Mouse (Mus musculus) limb, embryonic 12.5 days (tissue): Measurements from ENCODE around the gene Ifitm1. TPM values are rescaled to one million over a fixed set of nuclear protein-coding genes. Genes with fewer than 3 reads are reported as not detected.

Experiments
- ATAC-seq: fragments of 200-750 bp; cut with Nextera tagmentation; 2 replicates; pipeline ENCODE4 v1.8.0; 2017; ENCODE audit warnings: low read depth, moderate TSS enrichment; ENCODE audit not compliant: insufficient number of reproducible peaks, insufficient read depth, low FRiP score, low TSS enrichment
- H3K27ac ChIP-seq: fragments of 300-500 bp; sonication (generic); 2 replicates; pipeline ENCODE4 v1.5.1; 2016; ENCODE audit warnings: mild to moderate bottlenecking, moderate library complexity
- H3K27me3 ChIP-seq: fragments of 300-500 bp; sonication (generic); 2 replicates; pipeline ENCODE4 v1.6.1; 2016; ENCODE audit warnings: mild to moderate bottlenecking, moderate library complexity
- H3K36me3 ChIP-seq: fragments of 300-500 bp; sonication (generic); 2 replicates; pipeline ENCODE4 v1.6.1; 2016; ENCODE audit warnings: mild to moderate bottlenecking, moderate library complexity
- H3K4me1 ChIP-seq: fragments of 300-500 bp; sonication (generic); replicated peaks from 2 replicates; pipeline ENCODE4 v1.6.1; 2016
- H3K4me2 ChIP-seq: fragments of 300-500 bp; sonication (generic); 2 replicates; pipeline ENCODE4 v1.6.1; 2016; ENCODE audit warnings: mild to moderate bottlenecking, moderate library complexity
- H3K4me3 ChIP-seq: fragments of 300-500 bp; sonication (generic); replicated peaks from 2 replicates; pipeline ENCODE4 v1.5.1; 2016; ENCODE audit warnings: mild to moderate bottlenecking
- H3K9ac ChIP-seq: fragments of 300-500 bp; sonication (generic); replicated peaks from 2 replicates; pipeline ENCODE4 v1.6.1; 2016; ENCODE audit warnings: mild to moderate bottlenecking, moderate library complexity
- H3K9me3 ChIP-seq: fragments of 300-500 bp; sonication (generic); 2 replicates; pipeline ENCODE4 v1.6.1; 2016; ENCODE audit warnings: mild to moderate bottlenecking, moderate library complexity
- WGBS: fragments of 180-500 bp; shearing (Covaris S2); methylation state at CpG from one replicate; pipeline ENCODE4 v1.1.7; 2016; 5-methylcytosine and 5-hydroxymethylcytosine counted together
- polyA plus RNA-seq: library from polyadenylated mRNA; unstranded; fragments of >200 nt; fragmentation: Nextera tagmentation; extraction: Ambion mirVana; gene quantifications from 2 replicates; pipeline ENCODE4 v1.2.1, GENCODE M21; 2016

Ifitm1 gene
- polyA plus RNA-seq, 1 experiment from 2014 or later = 78.8 TPM

DNA sequence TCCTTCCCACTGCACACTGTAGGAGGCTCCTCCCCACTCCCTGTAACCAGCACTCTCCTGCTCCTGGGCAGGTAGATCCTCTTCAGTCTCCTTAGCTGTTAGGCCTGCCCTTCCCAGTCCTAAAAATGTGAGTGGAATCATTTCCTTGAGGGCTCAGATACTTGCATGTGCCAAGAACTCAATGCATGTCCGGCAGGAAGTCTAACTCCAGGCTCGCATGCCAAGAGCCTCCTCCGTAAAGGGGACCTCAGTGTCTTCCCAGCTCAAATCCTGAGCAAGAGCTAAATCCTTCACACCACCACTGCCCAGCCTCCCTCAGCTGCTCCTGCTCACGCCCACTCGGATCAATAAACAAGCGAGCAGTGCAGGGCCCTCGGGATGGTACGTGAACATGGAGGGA lies 16.0 kb upstream of the Ifitm1 start:
- Histone ChIP-seq H3K9ac (peak overlapping the region; percentile 37; the same call in 1 of the 2 replicates), H3K4me3 (0 out of 2 replicates have a peak overlapping the region, but pooled peaks have one; percentile 3), H3K27ac (peak overlapping the region; percentile 83), H3K9me3 (no peaks in the 10 kb centered on the region), H3K4me1 (peaks cover 55% of the 10 kb centered on the region), H3K36me3 (peaks cover 56% of the 10 kb centered on the region), H3K4me2 (peak overlapping the region; percentile 34), H3K27me3 (no peaks in the 10 kb centered on the region)
- WGBS = 28% methylated on average over 8 of the region's 8 CpGs
- ATAC-seq = no peak

DNA sequence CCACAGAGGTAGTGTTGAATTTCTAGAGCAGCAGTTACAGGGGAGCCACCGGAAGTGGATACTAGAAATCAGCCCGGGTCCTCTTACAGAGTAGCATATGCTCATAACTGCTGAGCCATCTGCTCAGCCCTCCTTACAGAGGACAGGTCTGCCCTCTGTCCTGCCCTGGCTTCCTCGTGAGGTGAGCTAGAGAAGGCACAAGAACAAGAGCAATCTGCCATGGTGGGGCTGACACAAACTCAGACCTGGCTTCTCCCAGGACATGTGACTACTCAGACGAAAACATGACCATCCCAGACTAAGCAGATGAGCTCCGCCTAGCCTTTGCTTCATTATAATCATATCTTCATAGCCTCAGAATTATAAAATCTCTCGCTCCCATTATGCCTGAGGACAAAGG lies 15.3 kb upstream of the Ifitm1 start:
- 0 out of 2 replicates have a peak overlapping the region, but pooled peaks have one; percentile 34 for H3K4me2 ChIP-seq
- no peak overlapping the region for H3K4me3 ChIP-seq
- H3K4me1 ChIP-seq = peaks cover 62% of the 10 kb centered on the region
- no peak overlapping the region for H3K9ac ChIP-seq
- no peaks in the 10 kb centered on the region for H3K9me3 ChIP-seq
- 62% methylated on average over 6 of the region's 6 CpGs for WGBS
- no peaks in the 10 kb centered on the region for H3K27me3 ChIP-seq
- ATAC-seq = no peak
- H3K36me3 ChIP-seq = peaks cover 49% of the 10 kb centered on the region
- H3K27ac ChIP-seq = peak overlapping the region; percentile 41; the same call in 1 of the 2 replicates

DNA sequence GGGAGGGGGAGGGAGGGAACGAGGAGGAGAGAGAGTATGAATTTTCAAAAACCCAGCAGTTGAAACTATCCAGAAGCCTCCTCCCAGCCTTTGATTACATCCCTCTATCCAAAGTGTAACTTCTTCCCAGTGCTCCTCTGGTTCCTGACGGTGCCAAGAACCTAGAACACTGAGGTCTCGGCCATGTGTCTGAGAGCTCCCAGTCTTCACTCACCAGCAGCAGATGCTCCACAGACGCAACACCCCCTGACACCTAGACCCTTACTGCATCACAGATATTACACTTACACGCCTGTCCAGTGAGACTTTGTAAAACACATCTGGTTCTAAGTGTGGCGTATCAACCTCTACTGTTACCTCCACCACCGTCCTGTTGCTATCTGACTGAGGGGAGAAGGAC lies 14.6 kb upstream of the Ifitm1 start:
- H3K9ac ChIP-seq = no peak overlapping the region
- peaks cover 42% of the 10 kb centered on the region for H3K36me3 ChIP-seq
- H3K27me3 ChIP-seq = no peaks in the 10 kb centered on the region
- no peak overlapping the region for H3K27ac ChIP-seq
- H3K4me3 ChIP-seq = no peak overlapping the region
- ATAC-seq = no peak
- WGBS = 71% methylated on average over 7 of the region's 7 CpGs
- H3K4me1 ChIP-seq = peaks cover 68% of the 10 kb centered on the region
- 0 out of 2 replicates have a peak overlapping the region, but pooled peaks have one; percentile 70 for H3K4me2 ChIP-seq
- no peaks in the 10 kb centered on the region for H3K9me3 ChIP-seq

DNA sequence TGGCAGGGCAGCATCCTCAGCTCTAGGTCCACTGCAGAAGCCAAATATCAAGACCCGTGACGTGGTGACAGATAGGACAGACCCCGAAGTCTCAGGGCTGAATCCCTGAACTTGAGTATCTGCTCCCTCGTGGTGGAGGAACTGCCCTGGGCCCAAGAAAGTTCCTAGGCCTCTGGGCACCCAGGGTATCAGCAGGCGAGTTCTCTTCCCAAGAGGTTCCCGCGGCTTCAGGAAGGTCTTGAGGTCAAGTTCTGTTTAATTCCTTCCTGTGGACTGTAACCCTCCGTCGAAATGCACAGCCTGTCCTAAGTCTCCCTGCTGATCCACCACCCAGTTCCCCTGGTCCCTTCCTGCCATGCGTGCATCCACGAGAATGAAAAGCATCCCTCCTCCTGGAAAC lies 13.9 kb upstream of the Ifitm1 start:
- peak overlapping the region; percentile 70; the same call in 1 of the 2 replicates for H3K4me2 ChIP-seq
- H3K27ac ChIP-seq = no peak overlapping the region
- H3K4me1 ChIP-seq = peaks cover 68% of the 10 kb centered on the region
- 0 out of 2 replicates have a peak overlapping the region, but pooled peaks have one; percentile 2 for H3K4me3 ChIP-seq
- H3K9me3 ChIP-seq = no peaks in the 10 kb centered on the region
- no peak overlapping the region for H3K9ac ChIP-seq
- 81% methylated on average over 11 of the region's 11 CpGs for WGBS
- H3K27me3 ChIP-seq = no peaks in the 10 kb centered on the region
- H3K36me3 ChIP-seq = peaks cover 35% of the 10 kb centered on the region
- ATAC-seq = no peak

DNA sequence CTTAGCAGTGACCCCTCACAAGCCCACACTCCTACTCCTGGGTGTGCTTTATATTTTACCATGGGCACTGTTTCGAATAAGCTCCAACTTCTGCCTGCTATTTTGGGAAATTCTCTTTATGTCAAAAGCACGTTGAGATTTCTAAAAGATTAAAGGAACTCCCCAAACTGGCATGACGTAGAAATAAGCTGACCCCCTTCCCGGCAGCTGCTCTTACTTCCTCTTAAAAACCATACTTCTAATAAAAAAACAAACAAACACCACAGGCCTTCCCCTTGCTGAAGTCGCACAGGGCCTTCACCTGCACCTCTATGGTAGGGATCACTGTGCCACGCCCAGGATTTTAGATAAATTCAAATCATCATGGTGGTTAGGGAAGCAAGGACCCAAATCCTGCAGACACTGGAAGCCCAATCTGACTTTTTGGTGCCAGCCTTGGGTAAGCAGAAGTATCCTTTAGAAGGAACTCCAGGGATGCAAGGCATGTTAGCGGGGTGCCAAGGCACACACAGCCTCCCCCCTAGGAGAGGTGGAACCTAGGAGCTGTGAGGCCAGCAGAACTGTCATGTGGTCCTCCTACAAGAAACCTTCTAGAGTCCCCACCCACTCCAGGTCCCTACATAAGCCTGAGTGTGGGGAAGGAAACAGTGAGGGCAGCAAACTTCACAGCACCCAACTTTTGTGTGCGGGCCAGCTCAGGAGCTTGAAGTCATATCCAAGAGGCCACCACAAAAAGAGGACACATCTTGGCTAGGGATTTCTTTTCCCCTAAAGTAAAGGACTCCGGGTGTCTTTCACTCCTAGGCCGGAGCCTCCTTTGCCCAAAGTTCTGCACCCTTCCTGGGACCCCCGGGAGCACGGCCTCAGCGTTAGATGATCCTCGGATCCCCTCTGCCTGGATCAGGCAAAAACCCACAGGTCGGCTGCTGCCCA lies 13.0 kb upstream of the Ifitm1 start:
- peak overlapping the region; percentile 64 for H3K4me3 ChIP-seq
- H3K4me1 ChIP-seq = peaks cover 68% of the 10 kb centered on the region
- peaks cover 26% of the 10 kb centered on the region for H3K36me3 ChIP-seq
- ATAC-seq = no peak
- no peaks in the 10 kb centered on the region for H3K9me3 ChIP-seq
- 0 out of 2 replicates have a peak overlapping the region, but pooled peaks have one; percentile 94 for H3K27ac ChIP-seq
- H3K4me2 ChIP-seq = peak overlapping the region; percentile 70
- peak overlapping the region; percentile 75 for H3K9ac ChIP-seq
- 60% methylated on average over 15 of the region's 15 CpGs for WGBS
- no peaks in the 10 kb centered on the region for H3K27me3 ChIP-seq

DNA sequence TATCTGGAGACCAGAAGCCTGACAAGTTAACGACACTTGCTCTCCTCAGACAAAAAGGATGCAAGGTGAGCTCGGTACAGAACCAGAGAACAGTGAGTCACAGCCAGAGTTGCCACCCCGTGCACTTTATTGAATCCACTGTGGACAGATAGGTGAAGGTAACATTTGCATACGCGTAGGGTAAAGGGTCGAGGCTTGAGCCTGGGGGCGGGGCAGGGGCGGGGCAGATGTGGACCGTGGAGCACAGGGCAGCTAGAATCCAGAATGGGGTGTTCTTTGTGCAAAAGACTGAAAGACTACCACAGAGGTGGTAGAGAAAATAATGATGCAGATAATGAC lies 12.3 kb upstream of the Ifitm1 start:
- peaks cover 65% of the 10 kb centered on the region for H3K4me1 ChIP-seq
- H3K27me3 ChIP-seq = no peaks in the 10 kb centered on the region
- H3K9ac ChIP-seq = peak overlapping the region; percentile 75
- ATAC-seq = no peak
- no peaks in the 10 kb centered on the region for H3K9me3 ChIP-seq
- H3K27ac ChIP-seq = peak overlapping the region; percentile 94; the same call in 1 of the 2 replicates
- peak overlapping the region; percentile 64 for H3K4me3 ChIP-seq
- H3K36me3 ChIP-seq = peaks cover 20% of the 10 kb centered on the region; the same call in 1 of the 2 replicates
- 2% methylated on average over 9 of the region's 9 CpGs for WGBS
- peak overlapping the region; percentile 70 for H3K4me2 ChIP-seq

DNA sequence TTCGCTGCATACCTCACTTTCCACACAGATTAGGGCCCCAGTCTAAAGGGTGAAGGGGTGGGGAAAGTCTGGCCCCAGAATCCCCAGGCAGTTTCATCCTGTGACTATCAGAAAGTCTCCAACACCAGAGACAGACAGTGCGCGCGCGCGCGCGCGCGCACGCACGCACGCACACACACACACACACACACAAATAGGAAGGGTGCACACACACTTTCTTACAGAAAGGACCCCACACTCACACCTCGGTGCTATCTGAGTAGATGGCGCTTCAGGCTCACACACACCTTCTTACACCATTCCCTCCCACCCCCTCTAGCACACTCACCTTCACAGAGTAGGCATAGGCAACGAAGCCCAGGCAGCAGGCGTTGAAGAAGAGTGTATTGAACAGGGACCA lies 11.7 kb upstream of the Ifitm1 start:
- 8% methylated on average over 17 of the region's 17 CpGs for WGBS
- Histone ChIP-seq H3K27me3 (no peaks in the 10 kb centered on the region), H3K9me3 (no peaks in the 10 kb centered on the region), H3K4me2 (peak overlapping the region; percentile 70), H3K27ac (peak overlapping the region; percentile 94), H3K9ac (peak overlapping the region; percentile 75), H3K4me1 (peaks cover 59% of the 10 kb centered on the region), H3K36me3 (peaks cover 13% of the 10 kb centered on the region; the same call in 1 of the 2 replicates), H3K4me3 (peak overlapping the region; percentile 64)
- ATAC-seq = peak; percentile 7; the same call in 1 of the 2 replicates

DNA sequence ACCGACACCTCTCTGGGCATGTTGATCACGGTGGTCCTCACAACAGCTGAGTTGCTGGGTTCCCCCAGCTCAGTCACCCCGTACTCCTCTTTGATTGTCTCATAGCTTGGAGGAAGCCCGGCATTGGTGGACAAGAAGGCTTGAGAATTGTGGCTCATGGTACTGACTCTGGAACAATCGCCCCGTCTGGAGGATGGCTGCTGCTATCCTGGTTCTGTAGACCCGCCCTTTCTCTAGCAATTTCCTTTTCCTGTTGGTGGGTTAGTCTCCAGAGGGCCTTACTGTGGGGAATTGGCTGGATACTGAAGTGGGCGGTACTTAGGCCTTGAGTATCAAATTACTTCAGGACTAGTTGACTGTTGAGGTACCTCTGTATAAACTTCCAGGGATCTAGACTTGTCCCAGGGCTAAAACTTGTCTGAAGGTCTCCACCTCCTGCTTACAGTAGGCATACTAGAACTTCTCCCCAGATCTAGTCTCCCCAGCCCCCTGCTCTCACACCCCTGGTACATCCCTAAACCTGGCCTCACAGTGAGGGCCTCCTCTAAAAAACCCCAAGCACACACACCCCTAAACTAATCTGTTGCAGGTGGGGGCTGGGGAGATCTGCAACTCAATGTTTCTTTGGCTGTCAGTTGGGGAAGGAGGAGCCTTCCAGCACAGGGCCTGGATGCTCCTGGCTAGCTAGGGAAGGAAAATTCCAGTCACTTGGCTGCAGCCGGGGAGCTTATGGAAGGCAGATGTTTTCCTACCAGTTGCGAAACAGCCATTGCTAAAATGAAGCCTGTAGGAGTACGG lies 11.1 kb upstream of the Ifitm1 start, which contains the start of the genes Gm45717 and Ifitm2:
Gene Gm45717, minus strand, starts transcription at position 180 of the 798 bp plus-strand sequence.
Gene Ifitm2, minus strand, starts transcription at position 230 of the 798 bp plus-strand sequence.
- H3K4me3 ChIP-seq = peak within 1 kb of the TSS; percentile 64
- H3K4me1 ChIP-seq = peaks cover 53% of the 10 kb centered on the region

DNA sequence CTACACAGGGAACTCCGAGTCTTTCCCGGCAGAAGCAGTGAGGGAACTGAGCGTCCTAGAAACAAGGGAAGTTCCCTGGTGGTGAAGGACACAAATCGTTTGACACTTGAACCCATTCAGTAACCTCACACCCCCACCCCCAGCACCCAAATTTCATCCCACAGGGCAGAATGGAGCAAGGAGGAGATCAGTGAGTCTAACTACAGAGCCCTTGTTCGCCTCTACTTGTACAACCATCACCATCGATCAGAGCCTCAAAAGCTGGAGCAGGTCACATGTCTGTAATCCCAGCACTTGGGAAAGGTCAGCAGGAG lies 10.5 kb upstream of the Ifitm1 start:
- peaks cover 13% of the 10 kb centered on the region; the same call in 1 of the 2 replicates for H3K36me3 ChIP-seq
- H3K9ac ChIP-seq = no peak overlapping the region
- peaks cover 47% of the 10 kb centered on the region for H3K4me1 ChIP-seq
- 22% methylated on average over 6 of the region's 6 CpGs for WGBS
- H3K27ac ChIP-seq = peak overlapping the region; percentile 94
- peak overlapping the region; percentile 70 for H3K4me2 ChIP-seq
- H3K9me3 ChIP-seq = no peaks in the 10 kb centered on the region
- H3K4me3 ChIP-seq = peak overlapping the region; percentile 64; the same call in 1 of the 2 replicates
- H3K27me3 ChIP-seq = no peaks in the 10 kb centered on the region
- ATAC-seq = no peak

More for the DNA sequence above, 11.1 kb upstream of the Ifitm1 start, which contains the start of the genes Gm45717 and Ifitm2:
- ATAC-seq = peak; percentile 85
- 1% methylated on average over 11 of the region's 11 CpGs for WGBS
- Histone ChIP-seq H3K4me2 (peak within 1 kb of the TSS; percentile 70), H3K36me3 (peaks cover 13% of the 10 kb centered on the region; the same call in 1 of the 2 replicates), H3K27me3 (no peaks in the 10 kb centered on the region), H3K9me3 (no peaks in the 10 kb centered on the region), H3K9ac (peak within 1 kb of the TSS; percentile 75), H3K27ac (peak within 1 kb of the TSS; percentile 94)

DNA sequence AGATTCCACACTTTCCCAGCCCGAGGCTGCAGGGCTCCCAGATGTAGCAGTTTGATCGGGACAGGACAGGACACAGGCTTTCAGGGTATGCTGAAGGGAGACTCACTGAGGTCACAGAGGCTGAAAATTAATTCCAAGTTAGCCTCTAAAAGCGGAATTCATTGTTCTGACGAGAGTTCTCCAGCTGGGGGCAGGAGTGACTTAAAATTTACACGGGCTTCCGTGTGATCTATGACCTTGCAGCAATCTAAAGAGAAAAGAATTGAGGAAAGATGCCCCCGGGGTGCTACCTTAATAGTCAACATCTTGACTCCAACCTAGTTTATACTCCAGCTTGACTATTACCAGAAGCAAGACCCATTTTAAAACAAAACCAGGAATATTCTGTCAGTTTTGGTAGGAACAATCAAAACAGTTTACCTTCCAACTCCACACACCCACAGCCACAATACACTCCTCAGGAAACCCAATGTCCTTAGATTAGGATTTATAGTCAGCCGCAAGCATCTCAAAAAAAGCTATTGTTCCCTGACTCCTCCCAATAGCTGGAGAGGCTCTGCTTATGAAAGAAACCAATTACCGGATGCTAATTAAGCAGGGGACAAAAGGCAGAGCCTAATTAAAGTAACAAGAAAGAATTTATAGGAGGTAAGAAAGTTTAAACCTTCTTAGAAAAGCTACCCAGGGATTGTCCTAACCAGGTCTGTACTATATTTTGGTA lies 7.7 kb upstream of the Ifitm1 start:
- H3K9ac ChIP-seq = no peak overlapping the region
- H3K4me1 ChIP-seq = peaks cover 20% of the 10 kb centered on the region
- no peak overlapping the region for H3K27ac ChIP-seq

More for the DNA sequence above, 7.7 kb upstream of the Ifitm1 start:
- no peaks in the 10 kb centered on the region for H3K27me3 ChIP-seq
- H3K4me2 ChIP-seq = no peak overlapping the region
- no peaks in the 10 kb centered on the region for H3K9me3 ChIP-seq
- ATAC-seq = no peak
- WGBS = 8% methylated on average over 9 of the region's 9 CpGs
- no peak overlapping the region for H3K4me3 ChIP-seq
- H3K36me3 ChIP-seq = no peaks in the 10 kb centered on the region
